Mouse (Mus musculus) embryonic facial prominence, embryonic 13.5 days (tissue): ENCODE data around the gene Tunar. TPM values are rescaled to one million over a fixed set of nuclear protein-coding genes. Genes with fewer than 3 reads are reported as not detected.

Source experiments
- ATAC-seq: fragments of 200-750 bp; cut with Nextera tagmentation; 2 replicates; pipeline ENCODE4 v1.8.0; 2017; ENCODE audit warnings: low read depth; ENCODE audit not compliant: insufficient number of reproducible peaks, insufficient read depth, low FRiP score, low TSS enrichment
- H3K27ac ChIP-seq: fragments of 300-500 bp; sonication (generic); 2 replicates; pipeline ENCODE4 v1.5.1; 2015; ENCODE audit warnings: moderate library complexity, mild to moderate bottlenecking, inconsistent platforms
- H3K27me3 ChIP-seq: fragments of 300-500 bp; sonication (generic); 2 replicates; pipeline ENCODE4 v1.6.1; 2015; ENCODE audit warnings: mild to moderate bottlenecking, inconsistent platforms
- H3K36me3 ChIP-seq: fragments of 300-500 bp; sonication (generic); 2 replicates; pipeline ENCODE4 v1.6.1; 2015; ENCODE audit warnings: mild to moderate bottlenecking, inconsistent platforms
- H3K4me1 ChIP-seq: fragments of 300-500 bp; sonication (generic); 2 replicates; pipeline ENCODE4 v1.6.1; 2015; ENCODE audit warnings: inconsistent platforms
- H3K4me2 ChIP-seq: fragments of 300-500 bp; sonication (generic); 2 replicates; pipeline ENCODE4 v1.6.1; 2015; ENCODE audit warnings: moderate library complexity, mild to moderate bottlenecking, inconsistent platforms
- H3K4me3 ChIP-seq: fragments of 300-500 bp; sonication (generic); 2 replicates; pipeline ENCODE4 v1.5.1; 2015; ENCODE audit warnings: mild to moderate bottlenecking, inconsistent platforms
- H3K9ac ChIP-seq: fragments of 300-500 bp; sonication (generic); 2 replicates; pipeline ENCODE4 v1.6.1; 2015; ENCODE audit warnings: mild to moderate bottlenecking, inconsistent platforms
- H3K9me3 ChIP-seq: fragments of 300-500 bp; sonication (generic); 2 replicates; pipeline ENCODE4 v1.6.1; 2016; ENCODE audit warnings: inconsistent platforms
- WGBS: fragments of 180-500 bp; shearing (Covaris S2); methylation state at CpG from one replicate; pipeline ENCODE4 v1.1.7; 2015; ENCODE audit warnings: mixed read lengths; 5-methylcytosine and 5-hydroxymethylcytosine counted together
- polyA plus RNA-seq: library from polyadenylated mRNA; unstranded; fragments of >200 nt; fragmentation: Nextera tagmentation; extraction: Ambion mirVana; gene quantifications from 2 replicates; pipeline ENCODE4 v1.2.1, GENCODE M21; 2015

Gene Tunar
- polyA plus RNA-seq, result 0.18 and 0.25 TPM in 2 replicates

- ATAC-seq, result no peak
- H3K4me3 ChIP-seq, result no peak within 1 kb of the TSS
- peaks cover 12% of the 10 kb centered on the region for H3K4me1 ChIP-seq
- H3K27me3 ChIP-seq, result peaks cover 39% of the 10 kb centered on the region
- H3K36me3 ChIP-seq, result no peaks in the 10 kb centered on the region
- 93% methylated on average over 2 of the region's 2 CpGs for WGBS
- no peaks in the 10 kb centered on the region for H3K9me3 ChIP-seq
- no peak within 1 kb of the TSS for H3K9ac ChIP-seq
- no peak within 1 kb of the TSS for H3K27ac ChIP-seq
- no peak within 1 kb of the TSS for H3K4me2 ChIP-seq
These were observed at the start of gene Tunar for GRCm38 (mm10) chr12:105333570-105333969. Gene Tunar, plus strand, starts transcription at chr12:105333870.

GRCm38 (mm10) chr12:105312571-105313035 is 21.1 kb upstream of the Tunar start:
- Histone ChIP-seq H3K9ac (no peak overlapping the region), H3K4me3 (no peak overlapping the region), H3K27ac (no peak overlapping the region), H3K27me3 (no peaks in the 10 kb centered on the region), H3K9me3 (no peaks in the 10 kb centered on the region; the same call in 1 of the 2 replicates), H3K4me2 (no peak overlapping the region), H3K36me3 (no peaks in the 10 kb centered on the region), H3K4me1 (no peaks in the 10 kb centered on the region)
- no peak for ATAC-seq
- WGBS, result 66% methylated on average over 5 of the region's 5 CpGs

- Histone ChIP-seq H3K4me2 (no peak overlapping the region), H3K27me3 (no peaks in the 10 kb centered on the region), H3K9ac (no peak overlapping the region), H3K36me3 (no peaks in the 10 kb centered on the region), H3K9me3 (no peaks in the 10 kb centered on the region), H3K4me1 (no peaks in the 10 kb centered on the region), H3K4me3 (no peak overlapping the region), H3K27ac (no peak overlapping the region)
- WGBS, result 84% methylated on average over 1 of the region's 1 CpGs
- no peak for ATAC-seq
These were observed 19.3 kb upstream of the Tunar start for GRCm38 (mm10) chr12:105314328-105314727.

- Histone ChIP-seq H3K4me3 (no peak overlapping the region), H3K36me3 (no peaks in the 10 kb centered on the region), H3K27me3 (no peaks in the 10 kb centered on the region), H3K9ac (no peak overlapping the region), H3K4me1 (no peaks in the 10 kb centered on the region), H3K27ac (no peak overlapping the region), H3K9me3 (no peaks in the 10 kb centered on the region), H3K4me2 (no peak overlapping the region)
- ATAC-seq, result peak; percentile 37; the same call in 1 of the 2 replicates
- WGBS, result 17% methylated on average over 6 of the region's 6 CpGs
These were observed 11.5 kb upstream of the Tunar start for GRCm38 (mm10) chr12:105322160-105322559.

GRCm38 (mm10) chr12:105327051-105327450 is 6.6 kb upstream of the Tunar start:
- ATAC-seq, result no peak

GRCm38 (mm10) chr12:105328396-105328795 is 5.3 kb upstream of the Tunar start:
- WGBS, result 67% methylated on average over 11 of the region's 11 CpGs
- no peaks in the 10 kb centered on the region; the same call in 1 of the 2 replicates for H3K27me3 ChIP-seq
- no peaks in the 10 kb centered on the region for H3K36me3 ChIP-seq
- H3K9me3 ChIP-seq, result no peaks in the 10 kb centered on the region
- no peak overlapping the region for H3K9ac ChIP-seq
- H3K27ac ChIP-seq, result no peak overlapping the region
- no peak for ATAC-seq
- H3K4me3 ChIP-seq, result no peak overlapping the region
- no peaks in the 10 kb centered on the region for H3K4me1 ChIP-seq
- H3K4me2 ChIP-seq, result no peak overlapping the region

More at GRCm38 (mm10) chr12:105327051-105327450, 6.6 kb upstream of the Tunar start:
- 74% methylated on average over 5 of the region's 5 CpGs for WGBS
- H3K4me3 ChIP-seq, result no peak overlapping the region
- H3K9ac ChIP-seq, result no peak overlapping the region
- no peak overlapping the region for H3K4me2 ChIP-seq
- H3K27ac ChIP-seq, result no peak overlapping the region
- no peaks in the 10 kb centered on the region for H3K36me3 ChIP-seq
- H3K4me1 ChIP-seq, result no peaks in the 10 kb centered on the region
- no peaks in the 10 kb centered on the region for H3K9me3 ChIP-seq
- no peaks in the 10 kb centered on the region; the same call in 1 of the 2 replicates for H3K27me3 ChIP-seq

- peaks cover 59% of the 10 kb centered on the region for H3K27me3 ChIP-seq
- H3K36me3 ChIP-seq, result no peaks in the 10 kb centered on the region
- WGBS, result 8% methylated on average over 8 of the region's 8 CpGs
- H3K4me2 ChIP-seq, result peak overlapping the region; percentile 100
- ATAC-seq, result no peak
- peak overlapping the region; percentile 68 for H3K9ac ChIP-seq
- peaks cover 12% of the 10 kb centered on the region for H3K4me1 ChIP-seq
- no peaks in the 10 kb centered on the region for H3K9me3 ChIP-seq
- H3K27ac ChIP-seq, result no peak overlapping the region
- peak overlapping the region; percentile 71 for H3K4me3 ChIP-seq
These were observed 2.4 kb downstream of the Tunar start for GRCm38 (mm10) chr12:105336094-105336420.

GRCm38 (mm10) chr12:105336421-105337289 is 3.0 kb downstream of the Tunar start:
- peaks cover 12% of the 10 kb centered on the region for H3K4me1 ChIP-seq
- under 1% methylated on average over 74 of the region's 77 CpGs for WGBS
- H3K36me3 ChIP-seq, result no peaks in the 10 kb centered on the region
- peak overlapping the region; percentile 68 for H3K9ac ChIP-seq
- H3K4me2 ChIP-seq, result peak overlapping the region; percentile 100
- peaks cover 59% of the 10 kb centered on the region for H3K27me3 ChIP-seq
- ATAC-seq, result peak; percentile 66
- no peak overlapping the region for H3K27ac ChIP-seq
- peak overlapping the region; percentile 71 for H3K4me3 ChIP-seq
- no peaks in the 10 kb centered on the region for H3K9me3 ChIP-seq

GRCm38 (mm10) chr12:105337290-105338005 is 3.8 kb downstream of the Tunar start:
- no peak overlapping the region for H3K27ac ChIP-seq
- 4% methylated on average over 31 of the region's 31 CpGs for WGBS

GRCm38 (mm10) chr12:105338256-105338977 is 4.7 kb downstream of the Tunar start:
- Histone ChIP-seq H3K27me3 (peaks cover 64% of the 10 kb centered on the region), H3K9me3 (no peaks in the 10 kb centered on the region), H3K4me3 (no peak overlapping the region), H3K27ac (no peak overlapping the region), H3K4me2 (no peak overlapping the region), H3K36me3 (no peaks in the 10 kb centered on the region), H3K4me1 (peaks cover 12% of the 10 kb centered on the region), H3K9ac (no peak overlapping the region)
- WGBS, result 81% methylated on average over 11 of the region's 11 CpGs
- no peak for ATAC-seq

More at GRCm38 (mm10) chr12:105337290-105338005, 3.8 kb downstream of the Tunar start:
- Histone ChIP-seq H3K9me3 (no peaks in the 10 kb centered on the region), H3K4me1 (peaks cover 12% of the 10 kb centered on the region), H3K9ac (peak overlapping the region; percentile 68; the same call in 1 of the 2 replicates), H3K36me3 (no peaks in the 10 kb centered on the region), H3K4me2 (peak overlapping the region; percentile 100), H3K4me3 (peak overlapping the region; percentile 71), H3K27me3 (peaks cover 64% of the 10 kb centered on the region)
- no peak for ATAC-seq

GRCm38 (mm10) chr12:105341523-105341922 is 7.9 kb downstream of the Tunar start:
- peaks cover 46% of the 10 kb centered on the region for H3K27me3 ChIP-seq
- no peaks in the 10 kb centered on the region for H3K9me3 ChIP-seq
- no peak overlapping the region for H3K4me2 ChIP-seq
- no peak overlapping the region for H3K4me3 ChIP-seq
- no peak for ATAC-seq
- no peak overlapping the region for H3K9ac ChIP-seq
- H3K4me1 ChIP-seq, result peaks cover 8% of the 10 kb centered on the region
- no peaks in the 10 kb centered on the region for H3K36me3 ChIP-seq
- H3K27ac ChIP-seq, result no peak overlapping the region
- WGBS, result 35% methylated on average over 9 of the region's 9 CpGs
